Mouse (Mus musculus): ENCODE measurements around the gene Chdh.

The Chdh gene

GRCm38 (mm10) chr14:30008733-30009575 lies at the start of gene Chdh, which contains the start of gene Il17rb:
Chdh (plus strand) TSS chr14:30009023.
Il17rb (minus strand) TSS chr14:30008896.
- peak; percentile 80 for DNase-seq (ENCODE audit: low spot score)

- no peak for DNase-seq (ENCODE audit: low spot score)
Observed at GRCm38 (mm10) chr14:29967611-29968010, 41.2 kb upstream of the Chdh start.

DNA sequence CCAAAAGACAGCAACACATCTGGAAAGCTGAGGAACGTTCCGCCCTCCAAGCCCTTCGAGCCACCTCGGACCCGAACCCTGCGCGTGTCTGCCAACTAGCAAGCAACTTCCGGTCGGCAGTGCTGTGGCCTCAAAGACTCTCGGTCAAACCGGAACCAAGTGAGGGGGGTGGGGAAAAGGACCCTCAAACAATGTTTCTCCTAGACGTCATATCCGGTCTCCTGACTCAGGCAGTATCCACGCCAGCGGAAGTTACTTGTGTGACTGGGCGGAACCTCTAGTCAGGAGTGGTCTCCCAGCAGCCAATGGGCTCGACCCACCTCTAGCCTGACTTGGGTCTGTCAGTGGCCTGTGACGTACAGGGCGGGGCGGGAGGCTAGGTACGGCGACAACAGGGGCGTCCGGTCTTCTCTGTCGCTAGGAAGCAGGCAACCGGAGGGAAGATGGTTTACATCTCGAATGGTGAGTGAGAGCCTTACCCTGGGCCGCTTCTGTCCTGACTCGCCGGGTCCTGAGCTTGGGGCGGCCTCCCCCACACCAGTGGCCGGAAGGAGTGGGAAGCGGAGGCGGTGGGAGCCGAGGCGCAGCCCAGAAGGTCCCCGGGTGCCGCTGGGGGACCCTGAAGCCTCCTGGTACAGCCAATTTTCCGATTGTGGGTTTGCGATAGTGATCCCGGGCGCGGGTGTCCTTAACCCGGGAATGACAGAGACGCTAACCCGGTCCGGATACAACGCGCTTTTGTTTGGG lies 40.6 kb upstream of the Chdh start, which contains the start of gene Selenok:
Selenok (plus strand) TSS at position 234 of the 747 bp plus-strand sequence.
- peak; percentile 89 for DNase-seq (ENCODE audit: low spot score)

DNA sequence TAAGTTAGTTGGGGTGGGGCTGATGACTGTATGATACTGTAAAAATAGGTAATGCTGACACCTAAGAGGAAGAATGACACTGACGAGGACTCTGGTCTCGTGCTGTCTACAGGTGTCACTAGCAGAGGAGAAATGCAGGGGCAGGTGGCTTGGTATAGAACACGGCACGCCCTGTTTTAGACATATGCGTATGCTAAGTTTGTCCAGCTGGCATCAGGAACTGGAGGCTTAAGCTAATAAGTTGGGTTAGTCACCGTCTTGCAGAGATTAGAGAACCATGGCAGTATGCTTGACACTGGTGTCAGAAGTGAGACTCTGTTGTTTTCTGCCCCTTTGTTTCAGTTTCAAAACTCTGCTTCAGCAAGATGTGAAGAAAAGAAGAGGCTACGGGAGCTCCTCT lies 37.4 kb upstream of the Chdh start:
- no peak for DNase-seq (ENCODE audit: low spot score)

DNA sequence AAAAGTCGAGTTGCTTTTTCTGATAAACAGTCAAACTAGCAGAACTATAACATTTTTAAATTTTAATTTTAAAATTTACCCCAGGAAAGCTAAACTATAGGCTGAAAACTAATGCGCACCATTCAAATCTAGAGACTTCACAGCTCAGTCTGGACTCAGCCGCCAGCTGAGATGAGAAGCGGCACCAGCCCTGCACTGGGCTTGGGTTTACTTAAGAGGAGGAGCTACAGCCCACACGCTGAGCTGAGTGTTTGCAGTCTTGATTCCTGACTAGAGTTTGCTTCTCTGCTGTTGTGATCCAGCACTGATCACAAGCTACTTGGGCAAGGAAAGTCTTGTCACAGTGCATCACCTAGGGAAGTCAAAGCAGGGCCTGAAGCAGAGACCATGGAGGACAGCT lies 36.8 kb upstream of the Chdh start:
- DNase-seq (ENCODE audit: low spot score) = no peak

- no peak for DNase-seq (ENCODE audit: low spot score)
Observed at GRCm38 (mm10) chr14:29976927-29977326, 31.9 kb upstream of the Chdh start.

DNA sequence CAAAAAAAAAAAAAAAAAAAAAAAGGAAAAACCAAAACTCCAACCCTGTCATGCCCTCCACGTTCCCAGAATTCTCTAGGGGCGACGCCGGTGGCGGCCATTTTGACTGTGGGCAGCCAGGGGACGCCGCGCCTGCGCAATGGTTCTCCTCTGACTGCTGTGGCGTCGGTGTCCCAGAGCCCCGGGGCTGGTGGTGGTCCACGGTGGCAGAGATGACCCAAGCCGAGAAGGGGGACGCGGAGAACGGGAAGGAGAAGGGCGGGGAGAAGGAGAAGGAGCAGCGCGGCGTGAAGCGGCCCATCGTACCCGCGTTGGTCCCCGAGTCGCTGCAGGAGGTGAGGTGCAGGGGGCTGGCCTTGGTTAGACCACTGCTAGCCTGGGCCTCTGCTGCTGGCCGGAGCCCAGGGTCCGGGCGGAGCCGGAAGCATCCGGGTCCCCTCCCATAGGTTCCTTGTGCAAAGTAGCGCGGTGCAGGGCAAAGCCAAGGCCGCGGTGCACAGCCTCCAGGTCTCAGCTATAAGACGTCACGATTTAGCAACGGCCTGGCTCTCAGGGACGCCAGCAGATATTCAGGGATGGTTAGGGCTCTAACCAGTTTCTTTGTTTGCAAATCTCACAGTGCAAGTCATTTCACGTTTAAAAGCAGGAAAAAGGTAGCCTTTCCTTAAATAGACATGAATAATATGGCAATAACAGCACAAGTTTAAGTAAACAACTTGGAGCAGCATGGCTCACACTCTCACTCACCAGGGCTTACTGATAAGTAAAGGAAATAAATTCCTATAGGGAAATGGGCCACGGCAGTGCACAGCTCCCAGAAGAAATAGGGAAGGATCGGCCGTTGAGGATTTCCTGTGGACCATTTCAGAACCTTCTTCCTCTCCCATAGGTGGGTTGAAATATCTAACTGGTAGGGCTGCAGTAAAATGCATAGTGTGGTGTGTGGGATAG lies 30.3 kb upstream of the Chdh start, which contains the start of gene Actr8:
Actr8 (plus strand) TSS at position 84 of the 951 bp plus-strand sequence.
- peak; percentile 96 for DNase-seq (ENCODE audit: low spot score)

GRCm38 (mm10) chr14:29980447-29981205 lies 28.2 kb upstream of the Chdh start:
- peak; percentile 62 for DNase-seq (ENCODE audit: low spot score)

DNA sequence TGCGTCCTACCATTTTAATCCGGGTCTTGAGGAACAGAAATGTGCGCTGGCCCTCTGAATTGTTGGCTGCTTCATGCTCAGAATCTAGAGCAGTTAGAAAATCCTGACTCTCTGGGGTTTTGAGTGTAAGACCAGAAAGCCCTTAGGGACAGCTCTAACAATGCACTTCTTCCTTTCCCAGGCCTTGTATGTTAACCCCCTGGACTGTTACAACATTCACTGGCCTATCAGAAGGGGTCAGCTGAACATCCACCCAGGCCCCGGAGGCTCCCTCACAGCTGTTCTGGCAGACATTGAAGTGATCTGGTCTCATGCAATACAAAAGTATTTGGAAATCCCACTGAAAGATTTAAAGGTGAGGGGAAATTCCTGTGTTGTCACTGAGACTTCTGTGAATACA lies 22.7 kb upstream of the Chdh start:
- DNase-seq (ENCODE audit: low spot score) = no peak

DNA sequence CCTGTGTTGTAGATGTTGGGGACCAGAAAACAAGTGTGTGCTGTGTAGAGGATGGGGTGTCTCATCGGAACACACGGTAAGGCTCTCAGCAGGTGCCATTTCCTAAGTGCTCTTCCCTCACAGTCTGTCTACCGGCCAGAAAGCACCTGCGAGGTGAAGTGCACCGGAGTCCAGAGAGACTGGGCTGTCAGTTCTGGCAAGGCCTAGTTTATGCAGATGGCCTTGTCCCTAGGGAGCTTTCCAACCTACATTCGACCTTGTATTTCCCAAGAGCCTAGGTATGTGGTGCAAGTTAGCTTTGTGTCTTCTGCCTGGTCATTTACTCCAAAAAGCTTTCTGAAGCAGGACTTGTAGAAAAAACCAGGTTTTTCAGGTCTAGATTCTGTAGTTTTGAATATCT lies 21.5 kb upstream of the Chdh start:
- no peak for DNase-seq (ENCODE audit: low spot score)

- DNase-seq (ENCODE audit: low spot score) = no peak
Observed at GRCm38 (mm10) chr14:29987739-29988138, 21.1 kb upstream of the Chdh start.

DNA sequence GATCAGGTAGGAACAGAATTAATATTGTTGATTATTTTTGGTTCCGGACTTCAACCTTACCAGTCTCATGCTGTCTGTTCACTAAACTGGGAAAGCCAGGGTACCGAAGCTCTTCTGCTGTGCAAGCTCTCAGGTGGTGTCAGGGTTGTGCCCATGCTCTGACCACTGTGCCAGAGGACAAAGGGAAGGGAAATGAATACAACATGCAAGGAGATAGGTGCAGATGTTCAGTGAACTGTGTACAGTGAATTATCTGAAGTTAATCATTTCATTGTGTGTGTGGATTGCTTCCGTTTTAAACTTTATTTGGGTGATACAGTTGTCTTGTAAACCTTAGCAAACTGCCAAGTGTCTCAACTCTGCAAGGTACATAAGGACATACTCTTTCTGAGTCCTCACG lies 20.5 kb upstream of the Chdh start:
- no peak for DNase-seq (ENCODE audit: low spot score)

DNA sequence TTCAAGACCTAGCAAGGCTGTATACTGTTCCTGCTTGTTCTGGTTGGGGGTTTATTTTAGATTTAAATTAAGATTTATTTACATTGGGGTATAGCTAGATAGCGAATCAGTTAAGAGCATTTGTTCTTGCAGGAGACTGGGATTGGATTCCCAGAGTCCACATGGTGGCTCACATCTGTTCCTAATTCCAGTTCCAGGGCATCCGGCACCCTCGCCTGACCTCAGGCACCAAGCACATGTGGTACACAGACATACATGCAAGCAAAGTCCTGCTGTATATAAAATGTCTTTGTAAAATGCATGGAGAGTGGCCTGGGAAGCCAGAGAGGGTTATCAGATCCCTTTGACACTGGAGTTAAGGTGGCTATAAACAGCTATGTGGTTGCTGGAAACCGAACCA lies 13.8 kb upstream of the Chdh start:
- no peak for DNase-seq (ENCODE audit: low spot score)

DNA sequence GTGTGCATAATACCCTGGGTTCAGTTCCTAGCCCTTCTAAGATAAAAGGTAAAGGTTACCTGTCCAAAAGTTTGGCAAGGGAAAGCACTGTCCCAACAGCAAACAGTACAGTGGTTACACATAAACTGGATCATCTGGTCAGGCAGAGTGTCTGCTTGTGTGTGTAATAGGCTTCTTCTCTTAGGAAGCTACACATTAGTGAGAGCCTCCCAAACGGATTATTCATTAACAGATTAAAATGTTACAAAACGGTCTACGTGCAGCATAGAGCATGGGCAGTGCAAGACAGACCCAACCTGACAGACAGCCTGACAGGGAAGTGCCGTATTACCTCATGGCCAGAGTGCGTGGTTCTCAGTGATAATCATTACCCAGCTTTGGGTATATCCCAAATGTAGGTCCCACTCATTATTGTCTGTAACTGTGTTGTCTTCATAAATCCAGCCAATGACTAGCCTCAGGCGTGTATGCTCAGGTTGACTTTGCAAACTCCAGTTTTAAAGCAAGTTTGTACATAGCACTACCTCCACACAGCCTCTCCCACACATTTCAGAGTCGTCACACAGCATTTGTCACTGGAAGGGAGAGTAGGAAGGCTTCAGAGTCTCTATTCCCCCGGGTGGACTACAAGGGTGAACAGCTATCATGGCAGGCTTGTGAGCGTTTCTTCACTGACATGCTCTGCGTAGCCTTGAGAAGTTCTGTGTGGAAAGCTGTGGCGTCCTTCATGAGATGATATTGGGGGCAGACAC lies 12.6 kb upstream of the Chdh start:
- no peak for DNase-seq (ENCODE audit: low spot score)

- DNase-seq (ENCODE audit: low spot score) = no peak
Observed at GRCm38 (mm10) chr14:29997345-29997744, 11.5 kb upstream of the Chdh start.

DNA sequence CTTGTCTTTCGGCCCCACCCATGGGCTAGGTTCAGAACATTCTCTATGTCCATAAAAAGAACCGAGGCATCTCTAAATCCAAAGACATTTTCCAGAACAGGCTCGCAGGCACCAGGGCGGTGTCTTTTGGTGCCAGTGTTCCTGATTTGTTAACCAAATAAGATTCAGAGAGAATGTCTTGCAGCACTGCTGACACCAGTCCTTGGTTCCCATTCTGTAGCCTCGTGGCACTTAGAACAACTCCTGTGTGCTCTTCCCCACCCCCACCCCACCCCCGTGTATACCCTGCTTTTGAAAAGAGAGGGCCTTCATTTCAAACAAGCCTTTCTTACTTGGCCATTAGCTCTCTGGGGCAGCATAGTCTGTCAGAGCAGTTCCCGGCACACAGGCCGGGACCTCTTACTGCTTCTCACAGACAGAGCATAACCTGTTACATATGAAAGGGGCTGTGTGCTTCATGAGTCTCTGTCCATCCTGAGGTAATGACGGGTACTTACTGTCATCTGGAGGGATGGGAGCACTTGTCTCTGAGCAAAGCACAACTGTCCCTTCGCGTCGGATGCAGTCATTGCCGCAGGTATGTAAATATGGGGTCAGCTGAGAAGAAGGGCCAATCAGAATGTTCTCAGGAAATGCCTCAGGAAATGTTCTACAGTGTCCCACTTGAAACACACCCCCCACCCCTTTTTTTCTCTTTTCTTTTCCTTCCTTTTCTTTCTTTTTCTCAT lies 9.9 kb upstream of the Chdh start:
- no peak for DNase-seq (ENCODE audit: low spot score)

GRCm38 (mm10) chr14:29999475-29999811 lies 9.4 kb upstream of the Chdh start:
- no peak for DNase-seq (ENCODE audit: low spot score)

DNA sequence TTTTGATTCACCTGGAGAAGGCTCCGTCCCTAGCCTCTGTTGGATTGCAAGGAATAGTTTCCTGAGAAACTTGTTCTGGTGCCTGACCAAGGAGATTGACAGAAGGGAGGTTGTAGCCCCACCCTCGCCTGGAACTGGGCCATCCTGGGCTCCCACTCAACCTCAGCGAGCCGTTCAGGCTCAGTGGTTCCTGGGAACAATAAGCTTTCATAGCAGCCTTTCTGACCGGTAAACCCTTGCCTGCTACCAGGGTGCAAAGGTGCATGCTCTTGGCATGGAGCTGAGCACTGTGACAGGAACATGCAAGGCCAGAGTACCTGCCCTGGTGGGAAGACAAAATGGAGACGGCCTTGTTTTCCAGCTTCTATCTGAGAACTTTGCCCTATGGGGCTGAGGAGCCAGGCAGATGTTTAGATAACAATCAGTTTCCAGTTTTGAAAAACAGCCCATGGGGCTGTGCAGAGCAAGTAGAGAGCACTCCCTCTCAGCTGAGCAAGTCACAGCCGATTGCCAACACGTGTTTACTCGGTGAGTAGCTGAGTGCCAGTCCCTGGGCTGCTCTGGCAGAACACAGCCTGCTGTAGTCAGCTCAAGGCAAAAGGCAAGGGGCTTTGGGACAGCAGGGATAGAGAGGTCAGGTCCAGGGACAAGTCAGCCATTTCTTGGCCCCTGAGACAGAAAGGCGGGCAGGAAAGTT lies 1.2 kb downstream of the Chdh start:
- peak; percentile 81 for DNase-seq (ENCODE audit: low spot score)

- no peak for DNase-seq (ENCODE audit: low spot score)
Observed at GRCm38 (mm10) chr14:30011886-30012560, 3.2 kb downstream of the Chdh start.
